Mouse (Mus musculus): ENCODE measurements around the gene Olfr1388. TPM values are rescaled to one million over a fixed set of nuclear protein-coding genes. Genes with fewer than 3 reads are reported as not detected.
"Not testable (repeated sequence)": the region's sequence is repeated elsewhere in the genome, so short reads cannot be mapped to it uniquely, and the experiment has no call there.

Olfr1388 gene
- polyA plus RNA-seq, 1 experiment from 2014 or later, result 0.19 TPM

- H3K4me2 ChIP-seq, result no peak overlapping the region
- H3K9me3 ChIP-seq (ENCODE audit: control insufficient read depth, low read length), result no peaks in the 10 kb centered on the region
- no peak overlapping the region for H3K27ac ChIP-seq (ENCODE audit: low read depth, low read length)
- ATAC-seq (replicated peaks; ENCODE audit: low FRiP score), result no peak
- no peak overlapping the region for H3K9ac ChIP-seq (ENCODE audit: low read depth, low read length)
- no peaks in the 10 kb centered on the region for H3K36me3 ChIP-seq (ENCODE audit: control insufficient read depth, insufficient read depth, low read length)
- no peak overlapping the region for H3K4me3 ChIP-seq (ENCODE audit: low read depth, low read length)
- no peaks in the 10 kb centered on the region for H3K4me1 ChIP-seq (replicated peaks; ENCODE audit: control insufficient read depth, insufficient read depth, low read length)
- no peaks in the 10 kb centered on the region for H3K27me3 ChIP-seq (replicated peaks; ENCODE audit: control insufficient read depth, insufficient read depth, low read length)
- no peak for DNase-seq (ENCODE audit: low spot score)
- 48% methylated on average over 4 of the region's 4 CpGs for WGBS
These were observed 49.5 kb downstream of the Olfr1388 start for GRCm38 (mm10) chr11:49485973-49486372.

DNA sequence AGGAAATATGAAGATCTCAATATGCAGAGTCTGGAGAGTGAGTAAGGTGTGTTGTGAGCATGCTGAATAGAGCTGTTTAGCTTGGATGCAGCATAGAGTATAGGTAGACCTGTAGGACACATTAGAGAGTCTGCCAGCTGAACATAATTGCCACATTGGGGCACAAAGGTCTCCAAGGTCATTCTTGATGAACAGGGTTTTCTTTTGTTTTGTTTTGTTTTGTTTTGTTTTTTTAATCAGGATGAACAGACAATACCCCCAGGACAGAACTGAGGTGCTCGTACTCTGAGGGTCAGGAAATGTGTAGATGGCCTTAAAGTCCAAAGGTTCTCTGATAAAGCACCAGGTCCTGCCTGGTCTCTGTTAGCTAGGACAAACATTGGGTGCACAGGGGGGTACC is 52.3 kb downstream of the Olfr1388 start, which contains the start of gene Olfr1385:
TSS of gene Olfr1385 (plus strand) at position 301 of the 400 bp plus-strand sequence.
- H3K27me3 ChIP-seq (replicated peaks; ENCODE audit: control insufficient read depth, insufficient read depth, low read length); H3K9ac ChIP-seq (ENCODE audit: low read depth, low read length); H3K9me3 ChIP-seq (ENCODE audit: control insufficient read depth, low read length); H3K4me2 ChIP-seq; H3K27ac ChIP-seq (ENCODE audit: low read depth, low read length); H3K36me3 ChIP-seq (ENCODE audit: control insufficient read depth, insufficient read depth, low read length); H3K4me3 ChIP-seq (ENCODE audit: low read depth, low read length); H3K4me1 ChIP-seq (replicated peaks; ENCODE audit: control insufficient read depth, insufficient read depth, low read length); DNase-seq (ENCODE audit: low spot score); ATAC-seq (replicated peaks; ENCODE audit: low FRiP score): not testable (repeated sequence)
- 75% methylated on average over 1 of the region's 1 CpGs for WGBS

Other genes starting within 250 kb of the Olfr1388 start
- gene Btnl9, start 249.5 kb upstream of the Olfr1388 start, polyA plus RNA-seq (2014; fragmentation: Nextera tagmentation; extraction: Ambion mirVana), result 2.0 and 2.2 TPM in 2 replicates
- 30.9 and 32.2 TPM in 2 replicates for gene Zfp62, start 233.3 kb upstream of the Olfr1388 start, polyA plus RNA-seq (2014; fragmentation: Nextera tagmentation; extraction: Ambion mirVana)
- 41.7 and 43.3 TPM in 2 replicates for gene Mgat1, start 192.4 kb upstream of the Olfr1388 start, polyA plus RNA-seq (2014; fragmentation: Nextera tagmentation; extraction: Ambion mirVana)
- gene Olfr1393, start 158.3 kb upstream of the Olfr1388 start, polyA plus RNA-seq (2014; fragmentation: Nextera tagmentation; extraction: Ambion mirVana), result 0.13 TPM in 1 of 2 replicates, not detected in the other
- not detected in 2 replicates for gene Olfr1392, start 151.3 kb upstream of the Olfr1388 start, polyA plus RNA-seq (2014; fragmentation: Nextera tagmentation; extraction: Ambion mirVana)
- gene Olfr10, start 131.9 kb upstream of the Olfr1388 start, polyA plus RNA-seq (2014; fragmentation: Nextera tagmentation; extraction: Ambion mirVana), result not detected in 2 replicates
- not detected in 2 replicates for gene Olfr1391, start 113.9 kb upstream of the Olfr1388 start, polyA plus RNA-seq (2014; fragmentation: Nextera tagmentation; extraction: Ambion mirVana)
- gene Olfr1390, start 101.4 kb upstream of the Olfr1388 start, polyA plus RNA-seq (2014; fragmentation: Nextera tagmentation; extraction: Ambion mirVana), result not detected in 2 replicates
- not detected in 2 replicates for gene Olfr1389, start 13.6 kb upstream of the Olfr1388 start, polyA plus RNA-seq (2014; fragmentation: Nextera tagmentation; extraction: Ambion mirVana)
- not detected in 2 replicates for gene Olfr1387, start 18.7 kb downstream of the Olfr1388 start, polyA plus RNA-seq (2014; fragmentation: Nextera tagmentation; extraction: Ambion mirVana)
- gene Olfr1386, start 28.4 kb downstream of the Olfr1388 start, polyA plus RNA-seq (2014; fragmentation: Nextera tagmentation; extraction: Ambion mirVana), result not detected in 2 replicates
- gene Olfr1385, start 52.4 kb downstream of the Olfr1388 start, polyA plus RNA-seq (2014; fragmentation: Nextera tagmentation; extraction: Ambion mirVana), result not detected in 2 replicates
- not detected in 2 replicates for gene Olfr1384, start 70.1 kb downstream of the Olfr1388 start, polyA plus RNA-seq (2014; fragmentation: Nextera tagmentation; extraction: Ambion mirVana)
- gene Olfr1383, start 83.0 kb downstream of the Olfr1388 start, polyA plus RNA-seq (2014; fragmentation: Nextera tagmentation; extraction: Ambion mirVana), result not detected in 2 replicates
- not detected in 2 replicates for gene Olfr1382, start 91.6 kb downstream of the Olfr1388 start, polyA plus RNA-seq (2014; fragmentation: Nextera tagmentation; extraction: Ambion mirVana)
- gene Olfr1381, start 106.8 kb downstream of the Olfr1388 start, polyA plus RNA-seq (2014; fragmentation: Nextera tagmentation; extraction: Ambion mirVana), result not detected in 2 replicates
- not detected in 2 replicates for gene Olfr1380, start 120.3 kb downstream of the Olfr1388 start, polyA plus RNA-seq (2014; fragmentation: Nextera tagmentation; extraction: Ambion mirVana)
- gene Flt4, start 172.6 kb downstream of the Olfr1388 start, polyA plus RNA-seq (2014; fragmentation: Nextera tagmentation; extraction: Ambion mirVana), result 9.2 and 9.9 TPM in 2 replicates
- not detected in 2 replicates for gene Scgb3a1, start 227.0 kb downstream of the Olfr1388 start, polyA plus RNA-seq (2014; fragmentation: Nextera tagmentation; extraction: Ambion mirVana)

Measured in liver, embryonic 11.5 days (tissue).